Mouse (Mus musculus) frontal cortex, postnatal 10 days (tissue): ENCODE data around the gene Atg4a.
A peak's percentile ranks its signal among the peaks of the same experiment; 100 is the strongest.

Experiments
- DNase-seq, 2 experiments: peaks; one replicate each; pipeline ENCODE4 v3.0.0; 2022; ENCODE audit warnings: low spot score in 2 of 2, mixed read lengths in 1 of 2

Atg4a gene

GRCm38 (mm10) chrX:141160371-141160770 lies 203.7 kb downstream of the Atg4a start:
- DNase-seq, result no peak

DNA sequence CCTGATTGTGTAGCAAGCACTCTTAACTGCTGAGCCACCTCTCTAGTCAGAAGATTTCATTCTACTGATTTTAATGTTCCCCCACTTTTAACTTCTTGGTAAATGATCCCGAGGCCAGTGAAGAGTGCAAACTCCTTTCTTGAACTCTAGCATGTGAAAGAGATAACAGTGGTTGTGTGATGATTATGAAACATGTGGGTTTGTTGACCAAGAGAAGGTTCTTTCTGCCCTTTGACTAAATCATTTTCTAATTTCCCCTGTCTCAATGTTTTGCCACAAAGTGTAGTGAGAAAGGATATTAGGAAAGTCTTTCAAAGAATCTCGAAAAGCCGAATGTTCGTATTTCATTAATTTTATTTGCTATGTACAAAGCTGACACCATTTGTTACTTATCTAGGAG lies 208.4 kb downstream of the Atg4a start:
- no peak for DNase-seq

GRCm38 (mm10) chrX:141175353-141175752 lies 218.6 kb downstream of the Atg4a start:
- DNase-seq, result peak in 1 of 2 experiments; percentile 21

DNA sequence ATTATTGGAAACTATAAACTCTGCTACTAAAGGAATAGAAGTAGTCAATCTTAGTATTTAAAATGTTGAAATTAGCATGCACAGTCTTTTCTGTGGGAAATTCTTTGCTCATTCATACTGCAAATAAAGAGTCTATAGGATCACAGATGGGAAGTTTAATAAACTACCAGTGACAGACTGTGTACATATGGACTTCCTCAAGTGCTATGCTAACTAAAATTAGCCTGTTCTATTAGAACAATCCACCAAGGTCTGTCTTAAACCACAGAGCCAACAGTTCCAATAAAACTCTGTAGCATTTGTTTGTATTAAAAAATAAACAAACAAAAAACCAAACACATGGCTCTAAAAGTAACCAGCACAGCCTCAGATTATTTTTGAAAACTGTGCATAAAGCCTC lies 238.3 kb downstream of the Atg4a start:
- no peak for DNase-seq

DNA sequence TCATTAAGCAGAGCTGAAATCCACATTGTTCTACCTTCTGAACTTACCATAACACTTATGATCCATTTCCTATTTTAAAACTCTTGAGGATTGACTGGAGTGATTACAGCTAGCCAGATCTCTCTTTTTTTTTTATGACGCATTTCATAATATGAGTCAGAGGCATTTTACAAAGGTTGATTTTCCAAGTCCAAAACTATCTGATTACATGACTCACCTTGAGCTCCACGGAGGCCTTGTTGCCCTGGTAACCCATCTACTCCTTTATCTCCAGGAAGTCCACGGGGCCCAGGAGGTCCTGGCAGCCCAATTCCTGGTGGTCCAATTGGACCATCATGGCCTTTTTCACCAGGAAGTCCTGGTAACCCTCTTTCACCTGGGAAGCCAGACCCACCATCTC lies 242.3 kb downstream of the Atg4a start:
- no peak for DNase-seq

GRCm38 (mm10) chrX:141212802-141213201 lies 256.1 kb downstream of the Atg4a start:
- peak; percentile 5 to 36 for DNase-seq
